Mouse (Mus musculus): ENCODE data around the gene Cd300lg. TPM values are rescaled to one million over a fixed set of nuclear protein-coding genes. Genes with fewer than 3 reads are reported as not detected.

The Cd300lg gene
- polyA plus RNA-seq, 1 experiment from 2014 or later: 0.78 TPM

Other genes with a start within 250 kb of the Cd300lg start
- 17.1 and 20.8 TPM in 2 replicates for gene Meox1, start 147.1 kb upstream of the Cd300lg start, polyA plus RNA-seq (2015; fragmentation: Nextera tagmentation; extraction: Ambion mirVana)
- 0.38 TPM in 2 replicates for gene Sost, start 74.5 kb upstream of the Cd300lg start, polyA plus RNA-seq (2015; fragmentation: Nextera tagmentation; extraction: Ambion mirVana)
- not detected in 2 replicates for gene Cfap97d1, start 57.2 kb upstream of the Cd300lg start, polyA plus RNA-seq (2015; fragmentation: Nextera tagmentation; extraction: Ambion mirVana)
- 18.6 and 19.4 TPM in 2 replicates for gene Dusp3, start 54.5 kb upstream of the Cd300lg start, polyA plus RNA-seq (2015; fragmentation: Nextera tagmentation; extraction: Ambion mirVana)
- 10.0 and 10.2 TPM in 2 replicates for gene Mpp3, start 13.0 kb upstream of the Cd300lg start, polyA plus RNA-seq (2015; fragmentation: Nextera tagmentation; extraction: Ambion mirVana)
- 13.4 and 13.5 TPM in 2 replicates for gene Mpp2, start 47.0 kb downstream of the Cd300lg start, polyA plus RNA-seq (2015; fragmentation: Nextera tagmentation; extraction: Ambion mirVana)
- gene Ppy, start 59.8 kb downstream of the Cd300lg start, polyA plus RNA-seq (2015; fragmentation: Nextera tagmentation; extraction: Ambion mirVana): not detected in 2 replicates
- not detected in 2 replicates for gene Pyy, start 66.3 kb downstream of the Cd300lg start, polyA plus RNA-seq (2015; fragmentation: Nextera tagmentation; extraction: Ambion mirVana)
- 0.14 TPM in 1 of 2 replicates, not detected in the other for gene Nags, start 104.0 kb downstream of the Cd300lg start, polyA plus RNA-seq (2015; fragmentation: Nextera tagmentation; extraction: Ambion mirVana)
- 44.7 and 46.1 TPM in 2 replicates for gene Tmem101, start 114.9 kb downstream of the Cd300lg start, polyA plus RNA-seq (2015; fragmentation: Nextera tagmentation; extraction: Ambion mirVana)
- gene Lsm12, start 143.8 kb downstream of the Cd300lg start, polyA plus RNA-seq (2015; fragmentation: Nextera tagmentation; extraction: Ambion mirVana): 134 and 145 TPM in 2 replicates
- gene G6pc3, start 148.1 kb downstream of the Cd300lg start, polyA plus RNA-seq (2015; fragmentation: Nextera tagmentation; extraction: Ambion mirVana): 35.6 and 36.1 TPM in 2 replicates
- gene Hdac5, start 188.7 kb downstream of the Cd300lg start, polyA plus RNA-seq (2015; fragmentation: Nextera tagmentation; extraction: Ambion mirVana): 61.9 and 68.6 TPM in 2 replicates
- 15.8 and 16.1 TPM in 2 replicates for gene BC030867, start 207.4 kb downstream of the Cd300lg start, polyA plus RNA-seq (2015; fragmentation: Nextera tagmentation; extraction: Ambion mirVana)
- gene Asb16, start 227.2 kb downstream of the Cd300lg start, polyA plus RNA-seq (2015; fragmentation: Nextera tagmentation; extraction: Ambion mirVana): 0.22 TPM in 2 replicates
- gene Tmub2, start 243.4 kb downstream of the Cd300lg start, polyA plus RNA-seq (2015; fragmentation: Nextera tagmentation; extraction: Ambion mirVana): 52.8 and 57.3 TPM in 2 replicates